Mouse (Mus musculus) lung, adult 2 months (tissue): Measurements from ENCODE around the gene Mrps11. TPM values are rescaled to one million over a fixed set of nuclear protein-coding genes. Genes with fewer than 3 reads are reported as not detected.

Experiments used
- DNase-seq: peaks from one replicate; pipeline ENCODE4 v3.0.0; 2022
- H3K4me1 ChIP-seq: fragments of 200-500 bp; 2 replicates; pipeline ENCODE4 v1.6.1; 2011; ENCODE audit warnings: low read length; ENCODE audit not compliant: control insufficient read depth, insufficient read depth
- H3K4me3 ChIP-seq: fragments of 200-500 bp; replicated peaks from 2 replicates; pipeline ENCODE3; 2011; ENCODE audit warnings: low read depth, mild to moderate bottlenecking, control low read depth, low read length; ENCODE audit errors: extremely low read depth
- CTCF ChIP-seq: fragments of 200-500 bp; IDR thresholded peaks from 2 replicates; pipeline ENCODE4 v1.5.1; 2011; ENCODE audit warnings: mild to moderate bottlenecking, low read length, control low read depth; ENCODE audit not compliant: insufficient read depth
- POLR2A ChIP-seq: fragments of 200-500 bp; IDR thresholded peaks from 2 replicates; pipeline ENCODE4 v1.6.1; 2011; ENCODE audit warnings: low read depth, mild to moderate bottlenecking, control low read depth, low read length, borderline replicate concordance; ENCODE audit errors: extremely low read depth
- WGBS: fragments of 180-500 bp; shearing (Covaris S2); methylation state at CpG from one replicate; pipeline ENCODE4 v1.1.7; 2018; 5-methylcytosine and 5-hydroxymethylcytosine counted together
- polyA plus RNA-seq: library from polyadenylated mRNA; depleted of rRNA; stranded (reverse); fragments of >200 nt; gene quantifications from 2 replicates; pipeline ENCODE4 v1.2.3, GENCODE M21; 2012

Mrps11 gene
- polyA plus RNA-seq, 1 experiment = 28.5 TPM

- peak; percentile 15 for DNase-seq
- Histone ChIP-seq H3K4me1 (no peaks in the 10 kb centered on the region), H3K4me3 (no peak overlapping the region)
- 81% methylated on average over 15 of the region's 15 CpGs for WGBS
- peak; percentile 62 for TF ChIP-seq CTCF
- no peak for TF ChIP-seq POLR2A
These were observed 8.7 kb downstream of the Mrps11 start for GRCm38 (mm10) chr7:78791359-78792222.

DNA sequence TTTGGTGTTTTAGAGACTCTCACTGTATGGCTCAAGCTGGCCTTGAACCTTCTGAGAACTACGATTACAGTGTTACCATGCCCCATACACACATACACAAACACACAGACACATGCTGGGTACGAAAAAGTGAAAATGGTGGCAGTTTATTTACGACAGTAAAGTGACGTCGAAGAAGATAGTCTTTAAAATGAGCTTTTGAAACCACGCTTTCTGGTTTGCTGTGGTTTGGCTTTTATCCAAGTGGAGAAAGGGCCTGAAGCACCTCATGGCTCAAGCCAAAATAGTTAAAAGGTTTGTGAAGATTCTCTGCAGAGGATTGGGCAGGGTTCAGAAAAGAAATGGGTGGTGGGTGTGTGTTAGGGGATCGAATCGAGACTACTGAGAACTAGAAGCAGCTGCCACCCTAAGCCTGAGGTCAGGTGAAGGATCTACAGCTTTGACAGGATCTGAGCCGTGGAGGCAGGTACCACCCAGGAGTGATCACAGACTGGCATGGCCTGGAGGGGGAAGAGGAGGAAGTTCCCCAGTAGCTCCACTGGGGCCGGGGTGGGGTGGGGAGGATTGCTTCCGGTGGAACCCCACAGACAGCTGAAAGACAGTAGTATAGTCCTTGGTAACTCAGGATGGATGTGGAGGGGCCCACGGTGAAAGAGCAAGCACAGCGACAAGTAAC lies 11.1 kb downstream of the Mrps11 start:
- whole genome bisulfite sequencing = 73% methylated on average over 13 of the region's 13 CpGs
- no peak overlapping the region for H3K4me3 ChIP-seq
- no peaks in the 10 kb centered on the region for H3K4me1 ChIP-seq
- no peak for DNase-seq
- TF ChIP-seq CTCF (no peak), POLR2A (no peak)

- Histone ChIP-seq H3K4me1 (no peaks in the 10 kb centered on the region), H3K4me3 (no peak overlapping the region)
- 59% methylated on average over 6 of the region's 6 CpGs for WGBS
- no peak for TF ChIP-seq CTCF
- no peak for TF ChIP-seq POLR2A
- DNase-seq = no peak
These were observed 11.7 kb downstream of the Mrps11 start for GRCm38 (mm10) chr7:78794571-78795092.

- no peaks in the 10 kb centered on the region for H3K4me1 ChIP-seq
- 82% methylated on average over 3 of the region's 3 CpGs for WGBS
- H3K4me3 ChIP-seq = no peak overlapping the region
- no peak for DNase-seq
- TF ChIP-seq POLR2A (no peak), CTCF (no peak)
These were observed 13.7 kb downstream of the Mrps11 start for GRCm38 (mm10) chr7:78796624-78797023.

DNA sequence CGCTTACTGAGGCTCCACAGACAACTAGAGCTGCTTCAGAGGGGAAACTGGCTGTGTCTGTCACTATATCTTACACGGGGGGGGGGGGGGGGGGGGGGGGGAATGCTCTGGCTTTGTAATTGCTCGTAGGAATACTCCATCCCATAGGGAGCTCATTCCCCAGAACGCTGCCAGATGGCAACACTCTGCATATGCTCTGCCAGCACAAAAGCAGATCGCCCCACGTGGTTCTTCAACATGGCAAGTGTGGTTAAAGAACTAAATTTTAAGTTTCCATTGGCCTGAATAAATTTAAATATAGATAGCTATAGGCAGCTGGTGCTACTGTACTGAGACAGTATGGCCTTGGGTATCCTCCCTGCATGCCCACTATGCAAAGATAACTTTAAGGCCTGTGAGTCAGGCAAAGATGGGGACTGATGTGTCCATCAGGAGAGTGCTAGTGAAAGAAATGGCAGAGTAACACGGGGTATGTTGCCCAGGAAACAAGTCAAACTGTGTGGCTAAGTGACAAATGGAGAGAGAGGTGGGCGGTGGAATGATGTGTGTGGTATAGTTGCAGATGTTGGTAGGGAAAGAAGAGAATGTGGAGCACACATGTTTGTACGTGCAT lies 15.0 kb downstream of the Mrps11 start:
- no peak for DNase-seq
- no peak overlapping the region for H3K4me3 ChIP-seq
- 52% methylated on average over 9 of the region's 9 CpGs for WGBS
- TF ChIP-seq POLR2A = no peak
- no peak for TF ChIP-seq CTCF
- no peaks in the 10 kb centered on the region for H3K4me1 ChIP-seq

DNA sequence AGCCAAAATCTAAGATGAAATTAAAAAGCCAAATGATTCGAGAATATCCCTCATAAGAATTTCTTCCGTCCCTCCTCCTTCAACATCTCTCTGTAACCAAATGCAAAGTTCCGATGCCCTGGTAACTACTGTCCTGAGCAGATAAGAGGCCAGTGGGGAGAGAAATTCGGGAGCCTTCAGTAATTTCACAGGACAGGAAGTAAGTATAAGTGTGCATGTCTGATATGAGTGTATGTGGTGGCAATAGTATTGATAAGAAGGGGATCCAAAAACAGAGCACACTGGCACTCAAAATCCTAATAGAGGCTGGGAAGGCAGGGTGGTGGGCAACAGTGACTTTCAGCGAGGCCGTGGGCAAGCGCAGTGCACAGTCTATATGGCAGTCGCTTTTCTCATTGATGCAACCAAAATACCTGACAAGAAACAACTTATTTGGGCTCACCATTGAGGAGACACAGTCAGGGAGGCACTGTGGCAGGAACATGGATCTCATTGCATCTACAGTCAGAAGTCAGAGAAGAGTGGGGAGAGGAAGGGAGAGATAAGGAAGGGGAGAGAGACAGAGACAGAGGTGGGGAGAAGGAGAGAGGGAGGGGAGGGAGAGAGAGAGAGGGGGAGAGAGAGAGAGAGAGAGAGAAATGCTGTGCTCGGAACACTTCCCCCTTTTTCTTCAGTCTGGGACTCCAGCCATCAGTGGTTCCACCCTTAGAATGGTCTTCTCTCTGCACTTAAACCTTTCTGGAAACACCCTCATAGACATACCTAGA lies 17.0 kb downstream of the Mrps11 start:
- TF ChIP-seq CTCF = no peak
- TF ChIP-seq POLR2A = no peak
- no peak for DNase-seq
- no peaks in the 10 kb centered on the region for H3K4me1 ChIP-seq
- H3K4me3 ChIP-seq = no peak overlapping the region
- WGBS = 65% methylated on average over 9 of the region's 9 CpGs

DNA sequence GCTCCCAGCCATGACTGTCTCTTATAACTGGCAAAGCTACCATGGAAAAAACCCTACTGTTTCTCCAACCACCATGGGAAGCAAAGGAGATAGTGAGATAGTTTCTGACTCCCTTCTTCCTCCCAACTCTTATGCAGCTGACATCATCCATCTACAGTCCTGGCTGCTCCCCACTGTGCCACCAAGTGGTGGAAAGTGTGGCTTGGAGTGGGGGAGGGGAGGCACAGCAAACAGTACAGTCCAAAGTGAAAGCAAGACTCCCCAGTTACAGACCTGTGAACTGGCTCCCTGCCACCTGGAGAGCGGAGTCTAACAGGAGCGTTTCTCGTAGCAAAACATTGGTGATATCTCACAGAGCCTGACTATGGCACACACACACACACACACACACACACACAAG lies 20.9 kb downstream of the Mrps11 start:
- 71% methylated on average over 3 of the region's 3 CpGs for WGBS
- H3K4me3 ChIP-seq = no peak overlapping the region
- no peak for DNase-seq
- no peaks in the 10 kb centered on the region for H3K4me1 ChIP-seq
- TF ChIP-seq CTCF (no peak), POLR2A (no peak)

- TF ChIP-seq CTCF (no peak), POLR2A (no peak)
- WGBS = 58% methylated on average over 4 of the region's 4 CpGs
- H3K4me1 ChIP-seq = no peaks in the 10 kb centered on the region
- H3K4me3 ChIP-seq = no peak overlapping the region
- DNase-seq = no peak
These were observed 24.3 kb downstream of the Mrps11 start for GRCm38 (mm10) chr7:78807192-78807591.

GRCm38 (mm10) chr7:78813791-78814190 lies 30.9 kb downstream of the Mrps11 start:
- DNase-seq = no peak
- WGBS = 82% methylated on average over 6 of the region's 6 CpGs

More at GRCm38 (mm10) chr7:78813791-78814190, 30.9 kb downstream of the Mrps11 start:
- no peak overlapping the region for H3K4me3 ChIP-seq
- H3K4me1 ChIP-seq = no peaks in the 10 kb centered on the region
- TF ChIP-seq CTCF (no peak), POLR2A (no peak)
